Mouse (Mus musculus): ENCODE measurements around the gene Agap1. TPM values are rescaled to one million over a fixed set of nuclear protein-coding genes. Genes with fewer than 3 reads are reported as not detected.

Gene Agap1
- total and polyA plus RNA-seq, 2 experiments from 2014 or later, result 45.9 to 175 TPM

- Histone ChIP-seq H3K9me3 (ENCODE audit: low read length) (no peaks in the 10 kb centered on the region), H3K9ac (replicated peaks; ENCODE audit: low read length, poor library complexity, severe bottlenecking) (no peak overlapping the region), H3K4me1 (ENCODE audit: insufficient read depth, low read length) (no peaks in the 10 kb centered on the region; the same call in 1 of the 2 replicates), H3K27me3 (ENCODE audit: insufficient read depth, low read length) (no peaks in the 10 kb centered on the region), H3K4me2 (ENCODE audit: low read depth, low read length, poor library complexity, severe bottlenecking) (no peak overlapping the region), H3K4me3 (ENCODE audit: low read depth, low read length) (no peak overlapping the region), H3K27ac (ENCODE audit: low read depth, low read length) (no peak overlapping the region), H3K36me3 (ENCODE audit: insufficient read depth, low read length) (peaks cover 20% of the 10 kb centered on the region)
- 90% methylated on average over 6 of the region's 6 CpGs for WGBS
- DNase-seq (ENCODE audit: low spot score) (no peak), ATAC-seq (ENCODE audit: low FRiP score) (no peak)
- no peak for TF ChIP-seq CTCF (IDR thresholded peaks at IDR 0.05)
Observed at GRCm38 (mm10) chr1:89786793-89787192, 332.2 kb downstream of the Agap1 start.

GRCm38 (mm10) chr1:89798724-89799123 is 344.1 kb downstream of the Agap1 start:
- no peak overlapping the region for H3K27ac ChIP-seq (ENCODE audit: low read depth, low read length)
- H3K36me3 ChIP-seq (ENCODE audit: insufficient read depth, low read length), result peaks cover 11% of the 10 kb centered on the region; the same call in 1 of the 2 replicates
- H3K27me3 ChIP-seq (ENCODE audit: insufficient read depth, low read length), result no peaks in the 10 kb centered on the region
- 28% methylated on average over 14 of the region's 14 CpGs for WGBS
- no peak for TF ChIP-seq CTCF (IDR thresholded peaks at IDR 0.05)
- ATAC-seq (ENCODE audit: low FRiP score) (no peak), DNase-seq (ENCODE audit: low spot score) (peak; percentile 42)
- no peaks in the 10 kb centered on the region for H3K4me1 ChIP-seq (ENCODE audit: insufficient read depth, low read length)
- H3K4me3 ChIP-seq (ENCODE audit: low read depth, low read length), result no peak overlapping the region
- no peak overlapping the region for H3K9ac ChIP-seq (replicated peaks; ENCODE audit: low read length, poor library complexity, severe bottlenecking)
- no peak overlapping the region for H3K4me2 ChIP-seq (ENCODE audit: low read depth, low read length, poor library complexity, severe bottlenecking)
- no peaks in the 10 kb centered on the region for H3K9me3 ChIP-seq (ENCODE audit: low read length)

- H3K27me3 ChIP-seq (ENCODE audit: insufficient read depth, low read length), result no peaks in the 10 kb centered on the region
- peaks cover 14% of the 10 kb centered on the region; the same call in 1 of the 2 replicates for H3K36me3 ChIP-seq (ENCODE audit: insufficient read depth, low read length)
- no peaks in the 10 kb centered on the region for H3K9me3 ChIP-seq (ENCODE audit: low read length)
- no peak for ATAC-seq (ENCODE audit: low FRiP score)
- no peak for TF ChIP-seq CTCF (IDR thresholded peaks at IDR 0.05)
- H3K4me2 ChIP-seq (ENCODE audit: low read depth, low read length, poor library complexity, severe bottlenecking), result no peak overlapping the region
- no peak overlapping the region for H3K27ac ChIP-seq (ENCODE audit: low read depth, low read length)
- 75% methylated on average over 5 of the region's 5 CpGs for WGBS
- no peak overlapping the region for H3K9ac ChIP-seq (replicated peaks; ENCODE audit: low read length, poor library complexity, severe bottlenecking)
- H3K4me3 ChIP-seq (ENCODE audit: low read depth, low read length), result no peak overlapping the region
- DNase-seq (ENCODE audit: low spot score), result no peak
- H3K4me1 ChIP-seq (ENCODE audit: insufficient read depth, low read length), result no peaks in the 10 kb centered on the region
Observed at GRCm38 (mm10) chr1:89801506-89801905, 346.9 kb downstream of the Agap1 start.

GRCm38 (mm10) chr1:89804981-89805380 is 350.4 kb downstream of the Agap1 start:
- H3K27ac ChIP-seq (ENCODE audit: low read depth, low read length), result no peak overlapping the region; the same call in 1 of the 2 replicates
- no peak overlapping the region for H3K9ac ChIP-seq (replicated peaks; ENCODE audit: low read length, poor library complexity, severe bottlenecking)
- 81% methylated on average over 7 of the region's 7 CpGs for WGBS
- no peak overlapping the region for H3K4me2 ChIP-seq (ENCODE audit: low read depth, low read length, poor library complexity, severe bottlenecking)
- 0 out of 2 replicates have a peak, but pooled peaks cover 5% of the 10 kb centered on the region for H3K36me3 ChIP-seq (ENCODE audit: insufficient read depth, low read length)
- H3K27me3 ChIP-seq (ENCODE audit: insufficient read depth, low read length), result no peaks in the 10 kb centered on the region
- DNase-seq (ENCODE audit: low spot score), result no peak
- no peak overlapping the region for H3K4me3 ChIP-seq (ENCODE audit: low read depth, low read length)
- no peak for ATAC-seq (ENCODE audit: low FRiP score)
- no peak for TF ChIP-seq CTCF (IDR thresholded peaks at IDR 0.05)
- no peaks in the 10 kb centered on the region for H3K4me1 ChIP-seq (ENCODE audit: insufficient read depth, low read length)
- no peaks in the 10 kb centered on the region for H3K9me3 ChIP-seq (ENCODE audit: low read length)

- Histone ChIP-seq H3K4me3 (ENCODE audit: low read depth, low read length) (no peak overlapping the region), H3K27me3 (ENCODE audit: insufficient read depth, low read length) (no peaks in the 10 kb centered on the region), H3K36me3 (ENCODE audit: insufficient read depth, low read length) (peaks cover 4% of the 10 kb centered on the region; the same call in 1 of the 2 replicates), H3K9ac (replicated peaks; ENCODE audit: low read length, poor library complexity, severe bottlenecking) (no peak overlapping the region), H3K4me1 (ENCODE audit: insufficient read depth, low read length) (no peaks in the 10 kb centered on the region), H3K9me3 (ENCODE audit: low read length) (no peaks in the 10 kb centered on the region), H3K4me2 (ENCODE audit: low read depth, low read length, poor library complexity, severe bottlenecking) (no peak overlapping the region), H3K27ac (ENCODE audit: low read depth, low read length) (no peak overlapping the region)
- no peak for TF ChIP-seq CTCF (IDR thresholded peaks at IDR 0.05)
- 91% methylated on average over 8 of the region's 8 CpGs for WGBS
- DNase-seq (ENCODE audit: low spot score) (no peak), ATAC-seq (ENCODE audit: low FRiP score) (no peak)
Observed at GRCm38 (mm10) chr1:89812816-89813215, 358.2 kb downstream of the Agap1 start.

GRCm38 (mm10) chr1:89816487-89817206 is 362.0 kb downstream of the Agap1 start:
- ATAC-seq (ENCODE audit: low FRiP score), result no peak
- H3K9me3 ChIP-seq (ENCODE audit: low read length), result no peaks in the 10 kb centered on the region
- H3K4me1 ChIP-seq (ENCODE audit: insufficient read depth, low read length), result no peaks in the 10 kb centered on the region
- DNase-seq (ENCODE audit: low spot score), result no peak
- H3K27ac ChIP-seq (ENCODE audit: low read depth, low read length), result 0 out of 2 replicates have a peak overlapping the region, but pooled peaks have one; percentile 34
- no peak overlapping the region for H3K9ac ChIP-seq (replicated peaks; ENCODE audit: low read length, poor library complexity, severe bottlenecking)
- H3K4me3 ChIP-seq (ENCODE audit: low read depth, low read length), result no peak overlapping the region
- H3K36me3 ChIP-seq (ENCODE audit: insufficient read depth, low read length), result no peaks in the 10 kb centered on the region; the same call in 1 of the 2 replicates
- TF ChIP-seq CTCF (IDR thresholded peaks at IDR 0.05), result no peak
- 43% methylated on average over 14 of the region's 14 CpGs for WGBS
- H3K27me3 ChIP-seq (ENCODE audit: insufficient read depth, low read length), result no peaks in the 10 kb centered on the region
- no peak overlapping the region for H3K4me2 ChIP-seq (ENCODE audit: low read depth, low read length, poor library complexity, severe bottlenecking)
